ENCODE assay signal across 23 mouse cellular contexts in genomic region chr11:113816439-113816838, GRCm38 (mm10).
DNase-seq lines count a peak whose midpoint lies in the region; ATAC-seq and TF ChIP-seq lines count a peak whose summit lies in the region.
"Had no signal": no experiment of that assay in that cellular context is flagged by ENCODE, and none has a peak within 500 bp of the region (broad histone marks: within the 10 kb centered on the region; RNA-seq: fewer than 3 reads in every experiment).

No protein-coding gene starts in this region.

- TF ChIP-seq POLR2A in brain, embryonic 14.5 days (IDR thresholded peaks at IDR 0.05; ENCODE audit: borderline replicate concordance, extremely low read depth, insufficient read depth, insufficient read length, poor library complexity, severe bottlenecking), result no peak

- DNase-seq in kidney, postnatal 0 days (ENCODE audit: low spot score), result peak; percentile 67
- no peak for DNase-seq in kidney, postnatal 36 days
- DNase-seq in brain, embryonic 14.5 days (ENCODE audit: low read depth), result peak; percentile 62
- no peak for DNase-seq in adrenal gland, adult (ENCODE audit: inconsistent age in 2 of 2, low spot score in 1 of 2)
- DNase-seq: cerebellum, adult 18-20 months; cerebellum, postnatal 14 days; kidney, adult 18-20 months; kidney, postnatal 10 days; layer of hippocampus, postnatal 36 days; lung, adult 18-20 months; lung, postnatal 14 days had no signal

- H3K9me3 ChIP-seq in forebrain, embryonic 13.5 days (replicated peaks), result no peaks in the 10 kb centered on the region
- no peaks in the 10 kb centered on the region for H3K9me3 ChIP-seq in forebrain, embryonic 12.5 days
- H3K9me3 ChIP-seq in kidney, postnatal 0 days (replicated peaks; ENCODE audit: low read length), result no peaks in the 10 kb centered on the region
- H3K9me3 ChIP-seq: heart, embryonic 10.5 days; hindbrain, embryonic 10.5 days; limb, embryonic 13.5 days; liver, embryonic 12.5 days; midbrain, embryonic 13.5 days had no signal

- no peak for TF ChIP-seq CTCF in kidney, postnatal 0 days (IDR thresholded peaks at IDR 0.05; ENCODE audit: low read depth)
- TF ChIP-seq CTCF in brain, embryonic 14.5 days (IDR thresholded peaks at IDR 0.05; ENCODE audit: borderline replicate concordance, extremely low read depth, insufficient read depth, insufficient read length), result no peak

- H3K9ac ChIP-seq in forebrain, embryonic 13.5 days, result no peak overlapping the region
- H3K9ac ChIP-seq in forebrain, embryonic 12.5 days, result no peak overlapping the region
- H3K9ac ChIP-seq in kidney, postnatal 0 days (ENCODE audit: low read depth, low read length), result no peak overlapping the region
- H3K9ac ChIP-seq: limb, embryonic 13.5 days; liver, embryonic 12.5 days; midbrain, embryonic 13.5 days had no signal

- ATAC-seq in forebrain, embryonic 13.5 days, result no peak
- no peak for ATAC-seq in forebrain, embryonic 12.5 days (ENCODE audit: low FRiP score)
- no peak for ATAC-seq in kidney, postnatal 0 days (replicated peaks; ENCODE audit: low FRiP score, low read depth)
- no peak for ATAC-seq in activated CD4-positive, CD25-positive, alpha-beta regulatory T cell, adult 4 months
- ATAC-seq: hindbrain, embryonic 16.5 days; liver, embryonic 12.5 days; midbrain, embryonic 13.5 days had no signal

- no peaks in the 10 kb centered on the region for H3K79me2 ChIP-seq in macrophage (ENCODE audit: inconsistent target)

- H3K36me3 ChIP-seq in forebrain, embryonic 13.5 days (ENCODE audit: poor library complexity, severe bottlenecking), result no peaks in the 10 kb centered on the region
- H3K36me3 ChIP-seq in forebrain, embryonic 12.5 days (replicated peaks), result no peaks in the 10 kb centered on the region
- H3K36me3 ChIP-seq in kidney, postnatal 0 days (ENCODE audit: insufficient read depth, low read length), result no peaks in the 10 kb centered on the region
- no peaks in the 10 kb centered on the region for H3K36me3 ChIP-seq in macrophage (ENCODE audit: inconsistent target)
- H3K36me3 ChIP-seq: liver, embryonic 12.5 days had no signal

- WGBS in forebrain, embryonic 13.5 days, result 86% methylated on average over 4 of the region's 4 CpGs
- WGBS in forebrain, embryonic 12.5 days, result 94% methylated on average over 4 of the region's 4 CpGs
- WGBS in kidney, postnatal 0 days, result 62% methylated on average over 4 of the region's 4 CpGs
- 95% methylated on average over 4 of the region's 4 CpGs for WGBS in macrophage (ENCODE audit: missing documents)

- H3K4me3 ChIP-seq in forebrain, embryonic 13.5 days, result no peak overlapping the region
- no peak overlapping the region for H3K4me3 ChIP-seq in forebrain, embryonic 12.5 days (replicated peaks)
- no peak overlapping the region for H3K4me3 ChIP-seq in kidney, postnatal 0 days (replicated peaks; ENCODE audit: low read depth, low read length)
- H3K4me3 ChIP-seq in macrophage (ENCODE audit: inconsistent target), result no peak overlapping the region
- H3K4me3 ChIP-seq: heart, embryonic 10.5 days; hindbrain, embryonic 10.5 days; layer of hippocampus, adult 2 months; limb, embryonic 13.5 days; liver, embryonic 12.5 days; megakaryocyte, embryonic 14.5 days; midbrain, embryonic 13.5 days had no signal

- 0 out of 2 replicates have a peak overlapping the region, but pooled peaks have one; percentile 54 for H3K27ac ChIP-seq in forebrain, embryonic 13.5 days
- no peak overlapping the region for H3K27ac ChIP-seq in forebrain, embryonic 12.5 days
- H3K27ac ChIP-seq in kidney, postnatal 0 days, result no peak overlapping the region
- H3K27ac ChIP-seq in macrophage, result peak overlapping the region; percentile 84
- H3K27ac ChIP-seq: hindbrain, embryonic 10.5 days; layer of hippocampus, adult 2 months; limb, embryonic 13.5 days; liver, embryonic 12.5 days; midbrain, embryonic 13.5 days had no signal

- no peak overlapping the region for H3K4me2 ChIP-seq in forebrain, embryonic 13.5 days
- no peak overlapping the region for H3K4me2 ChIP-seq in forebrain, embryonic 12.5 days
- no peak overlapping the region for H3K4me2 ChIP-seq in kidney, postnatal 0 days (ENCODE audit: low read length)
- H3K4me2 ChIP-seq: limb, embryonic 13.5 days; liver, embryonic 12.5 days; midbrain, embryonic 13.5 days had no signal

- H3K4me1 ChIP-seq in forebrain, embryonic 13.5 days, result peaks cover 5% of the 10 kb centered on the region; the same call in 1 of the 2 replicates
- peaks cover 8% of the 10 kb centered on the region for H3K4me1 ChIP-seq in forebrain, embryonic 12.5 days
- no peaks in the 10 kb centered on the region for H3K4me1 ChIP-seq in kidney, postnatal 0 days (replicated peaks; ENCODE audit: insufficient read depth, low read length)
- H3K4me1 ChIP-seq: liver, embryonic 12.5 days; midbrain, embryonic 13.5 days had no signal

- H3K27me3 ChIP-seq in forebrain, embryonic 13.5 days, result 0 out of 2 replicates have a peak, but pooled peaks cover 4% of the 10 kb centered on the region
- 0 out of 2 replicates have a peak, but pooled peaks cover 9% of the 10 kb centered on the region for H3K27me3 ChIP-seq in forebrain, embryonic 12.5 days
- H3K27me3 ChIP-seq in kidney, postnatal 0 days (ENCODE audit: insufficient read depth, low read length), result no peaks in the 10 kb centered on the region
- H3K27me3 ChIP-seq: midbrain, embryonic 13.5 days had no signal

Comparison
In these comparisons a context has a peak if more than half of its experiments do, and no peak if none do; other contexts are left out.
1. H3K27ac ChIP-seq: peak in forebrain, embryonic 13.5 days (single experiment) and macrophage (single experiment); none in forebrain, embryonic 12.5 days (single experiment) and kidney, postnatal 0 days (single experiment).
2. DNase-seq: peak in kidney, postnatal 0 days (single experiment) and brain, embryonic 14.5 days (single experiment); none in kidney, postnatal 36 days (0 of 2) and adrenal gland, adult (0 of 2).